Mouse (Mus musculus) intestine, embryonic 16.5 days (tissue): ENCODE measurements at regions not wholly inside any gene's neighbourhood (a gene's known extent, or its start where the extent isn't known, plus 50 kb on each side); places are given as distances from the start of the nearest gene placed in this dataset.

Experiments
- ATAC-seq: fragments of 200-750 bp; cut with Nextera tagmentation; 2 replicates; pipeline ENCODE4 v1.8.0; 2017; ENCODE audit warnings: moderate TSS enrichment, moderate library complexity
- H3K27ac ChIP-seq: fragments of 300-500 bp; sonication (generic); 2 replicates; pipeline ENCODE4 v1.5.1; 2014; ENCODE audit warnings: mild to moderate bottlenecking, low read length
- H3K27me3 ChIP-seq: fragments of 300-500 bp; sonication (generic); replicated peaks from 2 replicates; pipeline ENCODE4 v1.6.1; 2014; ENCODE audit warnings: low read length, control low read depth, mixed read lengths; ENCODE audit not compliant: control insufficient read depth, insufficient read depth
- H3K36me3 ChIP-seq: fragments of 300-500 bp; sonication (generic); 2 replicates; pipeline ENCODE4 v1.6.1; 2014; ENCODE audit warnings: low read length, control low read depth; ENCODE audit not compliant: control insufficient read depth, insufficient read depth
- H3K4me1 ChIP-seq: fragments of 300-500 bp; sonication (generic); 2 replicates; pipeline ENCODE4 v1.6.1; 2014; ENCODE audit warnings: low read length, control low read depth, mixed read lengths; ENCODE audit not compliant: control insufficient read depth, insufficient read depth
- H3K4me2 ChIP-seq: fragments of 300-500 bp; sonication (generic); 2 replicates; pipeline ENCODE4 v1.6.1; 2014; ENCODE audit warnings: low read depth, low read length, control low read depth
- H3K4me3 ChIP-seq: fragments of 300-500 bp; sonication (generic); 2 replicates; pipeline ENCODE4 v1.5.1; 2014; ENCODE audit warnings: mild to moderate bottlenecking, low read length
- H3K9ac ChIP-seq: fragments of 300-500 bp; sonication (generic); 2 replicates; pipeline ENCODE4 v1.6.1; 2014; ENCODE audit warnings: low read depth, low read length
- H3K9me3 ChIP-seq: fragments of 300-500 bp; sonication (generic); 2 replicates; pipeline ENCODE4 v1.6.1; 2016; ENCODE audit warnings: low read length, control low read depth; ENCODE audit not compliant: control insufficient read depth
- WGBS: fragments of 180-500 bp; shearing (Covaris S2); extraction: QIAGEN DNeasy Blood & Tissue Kit; methylation state at CpG from one replicate; pipeline ENCODE4 v1.1.7; 2014; 5-methylcytosine and 5-hydroxymethylcytosine counted together

- no peak overlapping the region for H3K4me3 ChIP-seq
- H3K27me3 ChIP-seq: no peaks in the 10 kb centered on the region
- H3K36me3 ChIP-seq: no peaks in the 10 kb centered on the region
- H3K9ac ChIP-seq: no peak overlapping the region
- H3K9me3 ChIP-seq: no peaks in the 10 kb centered on the region
- WGBS: 73% methylated on average over 1 of the region's 1 CpGs
- no peak overlapping the region for H3K27ac ChIP-seq
- ATAC-seq: no peak
- H3K4me1 ChIP-seq: no peaks in the 10 kb centered on the region
- no peak overlapping the region for H3K4me2 ChIP-seq
Observed at GRCm38 (mm10) chr2:7840612-7841011, 331.2 kb upstream of the Celf2 start.

DNA sequence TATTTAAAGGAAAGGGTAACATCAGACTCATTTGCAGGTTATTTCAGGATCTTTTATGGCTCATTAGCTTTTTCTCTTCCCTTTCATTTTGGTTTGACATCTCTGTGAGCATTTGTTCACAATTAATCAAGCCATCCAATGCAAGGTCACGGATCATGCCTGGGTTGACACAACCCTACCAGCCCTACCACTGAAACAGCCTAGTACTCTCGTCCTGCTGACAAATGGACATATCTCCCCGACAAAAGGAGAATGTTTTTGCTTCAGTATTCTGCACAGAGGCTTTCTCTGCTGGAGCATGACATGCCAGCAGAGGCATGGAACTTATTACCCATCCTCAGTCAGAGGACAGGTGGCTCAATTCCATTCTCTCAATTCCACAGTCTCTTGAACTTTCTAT is 328.5 kb upstream of the Celf2 start:
- Histone ChIP-seq H3K27ac (no peak overlapping the region), H3K4me3 (no peak overlapping the region), H3K4me1 (no peaks in the 10 kb centered on the region), H3K36me3 (no peaks in the 10 kb centered on the region), H3K9me3 (no peaks in the 10 kb centered on the region), H3K27me3 (no peaks in the 10 kb centered on the region), H3K4me2 (no peak overlapping the region), H3K9ac (no peak overlapping the region)
- ATAC-seq: no peak
- WGBS: 65% methylated on average over 3 of the region's 3 CpGs

- no peaks in the 10 kb centered on the region for H3K27me3 ChIP-seq
- no peaks in the 10 kb centered on the region for H3K36me3 ChIP-seq
- no peak overlapping the region for H3K27ac ChIP-seq
- H3K4me3 ChIP-seq: no peak overlapping the region
- H3K9ac ChIP-seq: no peak overlapping the region
- H3K9me3 ChIP-seq: no peaks in the 10 kb centered on the region
- no peaks in the 10 kb centered on the region for H3K4me1 ChIP-seq
- ATAC-seq: no peak
- H3K4me2 ChIP-seq: no peak overlapping the region
- whole genome bisulfite sequencing: 80% methylated on average over 4 of the region's 4 CpGs
Observed at GRCm38 (mm10) chr2:7831239-7831638, 321.9 kb upstream of the Celf2 start.

DNA sequence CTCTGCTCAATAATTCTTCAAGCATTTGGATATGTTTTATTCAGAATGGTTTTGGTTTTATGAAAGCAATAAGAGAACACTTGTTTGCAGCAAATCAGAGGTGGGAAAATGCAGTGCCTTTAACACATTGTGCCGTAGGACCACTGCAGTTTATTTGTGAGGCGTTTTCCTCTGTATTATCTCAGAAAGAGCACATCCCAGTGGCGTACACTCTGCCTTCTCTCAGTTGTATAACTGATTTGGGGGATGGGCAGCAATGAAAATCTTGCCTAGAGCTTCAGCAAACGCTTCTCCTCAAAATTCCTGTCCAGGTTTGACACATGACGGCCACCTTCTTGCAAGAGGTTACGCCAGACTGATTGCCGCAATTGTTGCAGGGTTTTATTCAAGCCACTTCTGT is 316.9 kb upstream of the Celf2 start:
- Histone ChIP-seq H3K36me3 (no peaks in the 10 kb centered on the region), H3K9ac (no peak overlapping the region), H3K27me3 (no peaks in the 10 kb centered on the region), H3K4me2 (no peak overlapping the region), H3K4me1 (no peaks in the 10 kb centered on the region), H3K4me3 (no peak overlapping the region), H3K27ac (no peak overlapping the region), H3K9me3 (no peaks in the 10 kb centered on the region)
- no peak for ATAC-seq
- WGBS: 62% methylated on average over 7 of the region's 7 CpGs

DNA sequence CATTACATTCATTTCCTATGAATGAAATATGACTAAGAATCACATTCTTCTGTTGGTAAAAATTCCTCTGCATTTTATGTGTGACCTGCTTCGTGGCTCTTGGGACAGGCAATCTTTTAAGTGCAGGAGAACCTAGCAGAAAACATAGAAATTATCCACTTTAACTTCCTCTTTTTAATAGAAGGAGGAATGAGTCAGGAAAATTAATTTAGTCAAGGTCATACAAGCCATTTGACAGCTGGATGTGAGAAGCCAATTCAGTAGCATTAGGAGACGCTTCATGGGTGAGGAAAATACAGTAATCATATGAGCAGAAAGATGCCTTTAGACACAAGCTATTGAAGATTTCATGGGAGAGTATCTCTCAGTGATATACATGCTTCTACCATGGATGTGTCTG is 287.1 kb upstream of the Celf2 start:
- Histone ChIP-seq H3K9me3 (no peaks in the 10 kb centered on the region), H3K4me1 (no peaks in the 10 kb centered on the region), H3K4me3 (no peak overlapping the region), H3K27me3 (no peaks in the 10 kb centered on the region), H3K9ac (no peak overlapping the region), H3K36me3 (no peaks in the 10 kb centered on the region), H3K4me2 (no peak overlapping the region), H3K27ac (no peak overlapping the region)
- WGBS: 73% methylated on average over 2 of the region's 2 CpGs
- ATAC-seq: no peak

GRCm38 (mm10) chr2:7792456-7793145 is 283.2 kb upstream of the Celf2 start:
- 63% methylated on average over 2 of the region's 2 CpGs for WGBS
- no peak overlapping the region for H3K4me3 ChIP-seq
- peak; percentile 84 for ATAC-seq
- no peaks in the 10 kb centered on the region for H3K36me3 ChIP-seq
- H3K9me3 ChIP-seq: no peaks in the 10 kb centered on the region
- H3K27me3 ChIP-seq: no peaks in the 10 kb centered on the region
- no peak overlapping the region for H3K9ac ChIP-seq
- no peak overlapping the region for H3K4me2 ChIP-seq
- no peaks in the 10 kb centered on the region for H3K4me1 ChIP-seq
- peak overlapping the region; percentile 1; the same call in 1 of the 2 replicates for H3K27ac ChIP-seq

DNA sequence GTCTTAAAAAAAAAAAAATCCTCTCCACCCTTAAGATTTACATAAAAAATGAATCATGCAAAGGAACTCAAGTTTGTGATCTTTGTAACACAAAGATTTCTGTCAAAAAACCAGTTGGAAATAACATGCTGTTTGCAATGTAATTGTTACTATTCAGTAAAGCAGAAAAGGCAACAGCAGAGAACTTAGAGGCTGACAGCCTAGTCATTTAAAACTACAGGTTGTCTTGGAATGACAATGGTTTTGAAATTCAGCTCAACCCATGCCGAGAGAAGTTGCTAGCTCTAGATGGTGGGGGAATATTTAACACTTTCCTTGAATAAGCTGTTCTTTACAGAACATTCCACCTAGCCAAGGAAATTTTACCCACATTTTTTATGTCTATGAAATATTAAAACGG is 269.2 kb upstream of the Celf2 start:
- Histone ChIP-seq H3K4me3 (no peak overlapping the region), H3K9me3 (no peaks in the 10 kb centered on the region), H3K4me1 (no peaks in the 10 kb centered on the region), H3K4me2 (no peak overlapping the region), H3K27me3 (no peaks in the 10 kb centered on the region), H3K9ac (no peak overlapping the region), H3K27ac (no peak overlapping the region), H3K36me3 (no peaks in the 10 kb centered on the region)
- no peak for ATAC-seq
- 45% methylated on average over 2 of the region's 2 CpGs for WGBS

- no peak for ATAC-seq
- H3K27me3 ChIP-seq: no peaks in the 10 kb centered on the region
- H3K9me3 ChIP-seq: no peaks in the 10 kb centered on the region
- WGBS: 63% methylated on average over 8 of the region's 8 CpGs
- H3K9ac ChIP-seq: no peak overlapping the region
- no peaks in the 10 kb centered on the region for H3K4me1 ChIP-seq
- H3K27ac ChIP-seq: no peak overlapping the region
- no peaks in the 10 kb centered on the region for H3K36me3 ChIP-seq
- no peak overlapping the region for H3K4me2 ChIP-seq
- no peak overlapping the region for H3K4me3 ChIP-seq
Observed at GRCm38 (mm10) chr2:7734097-7734730, 224.9 kb upstream of the Celf2 start.

GRCm38 (mm10) chr2:7730960-7731359 is 221.6 kb upstream of the Celf2 start:
- H3K4me1 ChIP-seq: no peaks in the 10 kb centered on the region
- no peaks in the 10 kb centered on the region for H3K36me3 ChIP-seq
- no peaks in the 10 kb centered on the region for H3K27me3 ChIP-seq
- H3K27ac ChIP-seq: no peak overlapping the region
- no peak overlapping the region for H3K9ac ChIP-seq
- no peak overlapping the region for H3K4me2 ChIP-seq
- 84% methylated on average over 1 of the region's 1 CpGs for WGBS
- ATAC-seq: no peak
- no peaks in the 10 kb centered on the region for H3K9me3 ChIP-seq
- H3K4me3 ChIP-seq: no peak overlapping the region
